Mouse (Mus musculus): Measurements from ENCODE around the gene Fam183b.
"Not testable (repeated sequence)": the region's sequence is repeated elsewhere in the genome, so short reads cannot be mapped to it uniquely, and the experiment has no call there.

The Fam183b gene

GRCm38 (mm10) chr11:58801558-58802228 is at the start of gene Fam183b:
Gene Fam183b (minus strand): TSS chr11:58801960.
- in situ Hi-C loops (cut with MboI; ENCODE audit: low pct_unique_long_range_greater_than_20kb in 1 of 2, low sequenced_read_pairs in 2 of 2, unreplicated experiment in 1 of 2), result no loop called here

- in situ Hi-C loops (cut with MboI; ENCODE audit: low pct_unique_long_range_greater_than_20kb in 1 of 2, low sequenced_read_pairs in 2 of 2, unreplicated experiment in 1 of 2), result no loop called here
Measured at GRCm38 (mm10) chr11:58849731-58850130, 48.0 kb upstream of the Fam183b start.

DNA sequence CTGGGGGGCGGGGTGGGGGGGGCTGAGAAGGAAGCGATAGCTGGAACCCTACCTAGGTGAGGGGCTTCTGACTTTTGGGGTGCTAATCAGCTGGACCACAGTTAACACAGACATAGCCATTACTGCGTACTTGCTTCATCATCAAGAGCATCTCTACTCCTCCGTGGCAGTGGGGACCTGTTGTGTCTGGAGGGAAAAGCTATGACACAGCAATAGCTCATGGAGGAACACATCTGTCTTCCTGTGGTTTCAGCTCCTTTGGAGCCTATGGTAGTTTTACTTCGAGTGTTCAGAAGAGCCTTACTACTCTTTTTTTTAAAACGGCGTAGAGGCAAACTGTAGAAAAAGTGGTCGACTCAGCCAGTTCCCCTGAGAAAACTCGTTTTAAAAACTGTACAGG is 45.9 kb upstream of the Fam183b start:
- in situ Hi-C loops (cut with MboI; ENCODE audit: low pct_unique_long_range_greater_than_20kb in 1 of 2, low sequenced_read_pairs in 2 of 2, unreplicated experiment in 1 of 2), result no loop called here

DNA sequence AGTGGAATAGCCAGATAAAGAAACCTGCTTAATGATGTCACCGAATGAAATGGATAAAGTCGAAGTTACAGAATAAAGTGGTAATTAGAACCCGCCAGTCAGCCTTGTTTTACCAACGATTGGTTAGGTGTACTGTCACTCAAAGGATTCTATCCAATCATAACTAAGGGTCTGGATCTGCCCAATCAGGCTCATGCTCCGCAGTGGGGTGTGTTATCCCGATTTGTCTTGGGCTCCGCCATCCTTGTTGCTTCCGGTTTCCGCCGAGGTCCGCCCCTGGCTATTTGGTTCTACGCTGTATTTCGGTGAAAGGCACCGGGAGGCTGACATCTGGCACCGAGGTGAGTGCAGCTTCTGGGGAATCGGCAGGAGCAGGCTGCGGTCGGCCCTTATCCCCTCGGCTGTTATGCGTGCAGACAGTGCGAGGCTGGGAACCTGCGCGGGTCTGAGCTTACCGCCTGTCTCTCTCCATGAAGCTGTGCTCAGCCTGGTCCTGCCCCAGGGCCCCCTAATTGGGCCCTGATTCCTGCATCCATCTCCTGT is 45.2 kb upstream of the Fam183b start, which contains the start of gene Gm12258:
Gm12258 (plus strand) TSS at position 240 of the 543 bp plus-strand sequence.
- in situ Hi-C loops (cut with MboI; ENCODE audit: low pct_unique_long_range_greater_than_20kb in 1 of 2, low sequenced_read_pairs in 2 of 2, unreplicated experiment in 1 of 2), result no loop called here

GRCm38 (mm10) chr11:58838951-58839350 is 37.2 kb upstream of the Fam183b start, which contains the start of gene Olfr311:
Gene Olfr311 (plus strand): TSS chr11:58839251.
- in situ Hi-C loops (cut with MboI; ENCODE audit: low pct_unique_long_range_greater_than_20kb in 1 of 2, low sequenced_read_pairs in 2 of 2, unreplicated experiment in 1 of 2), result not testable (repeated sequence)

DNA sequence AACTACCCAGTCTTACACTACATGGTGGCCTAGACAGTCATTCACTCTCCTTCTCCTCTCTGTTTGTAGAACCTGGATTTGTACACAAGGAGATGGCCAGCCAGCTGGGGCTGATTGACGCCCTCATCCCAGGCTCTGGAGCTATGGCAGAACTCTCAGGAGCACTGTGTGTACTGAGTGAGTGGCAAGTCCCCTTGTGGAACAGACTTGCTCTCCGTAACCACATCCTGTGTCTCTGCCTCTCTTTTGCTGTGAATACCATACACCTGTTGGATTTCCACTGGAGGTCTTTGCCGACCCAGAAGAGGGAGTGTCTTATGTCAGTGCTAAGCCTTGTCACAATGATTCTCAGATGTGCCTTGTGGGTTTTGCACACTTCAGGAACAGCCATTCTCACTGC is 30.8 kb upstream of the Fam183b start:
- in situ Hi-C loops (cut with MboI; ENCODE audit: low pct_unique_long_range_greater_than_20kb in 1 of 2, low sequenced_read_pairs in 2 of 2, unreplicated experiment in 1 of 2), result not testable (repeated sequence)

DNA sequence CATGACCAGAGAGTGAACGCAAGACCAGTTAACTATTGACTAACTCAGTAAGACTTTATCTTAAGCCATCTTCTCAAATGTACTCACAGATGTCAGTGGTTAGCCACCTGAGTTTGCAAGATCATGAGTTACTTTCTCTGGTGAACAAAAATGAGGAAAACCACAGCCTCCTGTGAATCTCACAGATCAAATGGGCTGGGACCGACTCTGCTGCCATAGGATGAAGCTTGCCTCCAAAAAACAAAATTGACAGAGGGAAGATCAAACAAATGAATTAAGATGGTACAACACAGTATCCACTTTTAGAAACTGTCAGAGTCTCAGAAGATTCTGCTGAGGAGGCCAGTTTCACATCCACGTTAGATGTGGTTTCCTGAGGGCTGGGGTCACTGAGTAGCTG is 28.0 kb upstream of the Fam183b start:
- in situ Hi-C loops (cut with MboI; ENCODE audit: low pct_unique_long_range_greater_than_20kb in 1 of 2, low sequenced_read_pairs in 2 of 2, unreplicated experiment in 1 of 2), result no loop called here

DNA sequence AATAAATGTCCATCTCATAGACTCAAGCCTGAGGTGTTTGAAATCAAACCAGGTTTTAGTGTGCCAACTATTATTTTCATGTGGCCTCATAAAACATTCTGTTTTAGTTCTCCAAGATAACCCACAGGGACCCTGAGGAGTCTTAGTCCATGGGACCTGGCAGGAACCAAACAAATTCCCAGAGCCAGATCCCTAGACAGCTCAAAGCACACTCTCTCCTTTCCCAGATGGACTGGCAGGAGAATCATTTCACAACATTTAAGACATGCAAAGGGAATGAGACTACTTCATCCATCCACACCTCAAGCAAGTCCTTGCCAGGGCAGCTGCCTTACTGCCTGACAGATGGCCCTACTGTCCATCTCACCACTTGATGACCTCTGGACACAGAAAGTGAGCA is 27.2 kb upstream of the Fam183b start, which contains the start of gene Olfr312:
Olfr312 (plus strand) TSS at position 301 of the 400 bp plus-strand sequence.
- in situ Hi-C loops (cut with MboI; ENCODE audit: low pct_unique_long_range_greater_than_20kb in 1 of 2, low sequenced_read_pairs in 2 of 2, unreplicated experiment in 1 of 2), result not testable (repeated sequence)

- in situ Hi-C loops (cut with MboI; ENCODE audit: low pct_unique_long_range_greater_than_20kb in 1 of 2, low sequenced_read_pairs in 2 of 2, unreplicated experiment in 1 of 2), result no loop called here
Measured at GRCm38 (mm10) chr11:58815676-58816075, 13.9 kb upstream of the Fam183b start.

- in situ Hi-C loops (cut with MboI; ENCODE audit: low pct_unique_long_range_greater_than_20kb in 1 of 2, low sequenced_read_pairs in 2 of 2, unreplicated experiment in 1 of 2), result not testable (repeated sequence)
Measured at GRCm38 (mm10) chr11:58814700-58815099, 12.9 kb upstream of the Fam183b start, which contains the start of gene Olfr313. Gene Olfr313 (plus strand): TSS chr11:58815000.

- in situ Hi-C loops (cut with MboI; ENCODE audit: low pct_unique_long_range_greater_than_20kb in 1 of 2, low sequenced_read_pairs in 2 of 2, unreplicated experiment in 1 of 2), result no loop called here
Measured at GRCm38 (mm10) chr11:58812001-58812400, 10.2 kb upstream of the Fam183b start.

DNA sequence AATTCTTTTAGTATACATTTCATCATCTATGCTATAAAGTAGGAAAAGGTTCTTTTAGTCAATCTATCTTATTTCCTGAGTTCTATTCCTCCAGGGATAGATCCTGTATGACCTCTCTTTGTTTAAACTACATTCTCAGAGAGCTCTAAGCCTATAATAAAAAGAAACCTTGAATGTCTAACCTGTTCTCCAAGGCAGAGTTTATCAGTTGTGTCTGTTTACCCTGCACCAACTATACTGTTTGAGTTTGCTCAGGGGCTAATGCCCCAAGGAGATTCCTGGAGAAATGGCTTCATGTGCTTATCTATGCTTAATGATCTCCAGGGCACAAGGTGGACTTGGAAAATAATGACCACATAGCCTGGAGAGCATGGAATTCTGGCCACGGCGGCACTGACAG is 2.6 kb upstream of the Fam183b start:
- in situ Hi-C loops (cut with MboI; ENCODE audit: low pct_unique_long_range_greater_than_20kb in 1 of 2, low sequenced_read_pairs in 2 of 2, unreplicated experiment in 1 of 2), result no loop called here

GRCm38 (mm10) chr11:58803871-58804270 is 2.1 kb upstream of the Fam183b start:
- in situ Hi-C loops (cut with MboI; ENCODE audit: low pct_unique_long_range_greater_than_20kb in 1 of 2, low sequenced_read_pairs in 2 of 2, unreplicated experiment in 1 of 2), result no loop called here

DNA sequence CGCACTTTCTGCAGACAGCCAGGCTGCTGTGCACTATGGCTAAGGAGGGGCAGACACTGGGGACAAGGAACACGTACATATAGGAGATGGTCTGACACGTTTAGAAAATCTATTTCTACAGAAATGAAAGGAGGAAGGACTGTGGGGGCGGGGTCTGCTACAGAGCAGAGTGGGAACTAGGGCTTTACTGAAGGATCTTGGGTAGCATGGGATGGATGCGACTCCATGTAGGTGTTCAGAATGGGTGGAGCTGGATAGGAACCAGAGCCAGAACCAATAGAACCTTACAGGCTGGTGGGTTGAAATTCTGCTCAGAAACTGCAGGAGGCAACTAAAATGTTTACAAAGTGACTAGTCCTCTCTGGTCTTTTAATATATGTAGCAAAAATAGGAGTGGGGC is 2.0 kb downstream of the Fam183b start:
- in situ Hi-C loops (cut with MboI; ENCODE audit: low pct_unique_long_range_greater_than_20kb in 1 of 2, low sequenced_read_pairs in 2 of 2, unreplicated experiment in 1 of 2), result no loop called here

DNA sequence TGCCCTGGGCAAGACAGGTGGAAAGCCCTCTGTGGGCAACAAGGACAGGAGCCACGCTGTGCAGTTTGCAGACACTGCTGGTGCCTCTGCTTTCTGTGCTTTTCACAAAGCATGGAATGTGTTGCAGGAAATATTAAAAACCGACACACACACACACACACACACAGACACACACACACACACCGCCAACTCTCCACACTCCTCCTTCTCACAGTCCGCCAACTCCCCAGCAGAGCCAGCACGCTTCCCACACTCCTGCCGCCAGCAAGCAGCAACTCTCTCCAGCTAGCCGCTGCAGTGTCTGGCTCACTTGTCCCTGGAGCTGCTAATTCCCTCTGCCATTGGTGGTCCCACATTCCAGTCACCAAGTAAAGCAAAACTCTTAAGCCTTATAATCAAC is 4.9 kb downstream of the Fam183b start:
- in situ Hi-C loops (cut with MboI; ENCODE audit: low pct_unique_long_range_greater_than_20kb in 1 of 2, low sequenced_read_pairs in 2 of 2, unreplicated experiment in 1 of 2), result no loop called here

- in situ Hi-C loops (cut with MboI; ENCODE audit: low pct_unique_long_range_greater_than_20kb in 1 of 2, low sequenced_read_pairs in 2 of 2, unreplicated experiment in 1 of 2), result no loop called here
Measured at GRCm38 (mm10) chr11:58795856-58796255, 5.9 kb downstream of the Fam183b start.

DNA sequence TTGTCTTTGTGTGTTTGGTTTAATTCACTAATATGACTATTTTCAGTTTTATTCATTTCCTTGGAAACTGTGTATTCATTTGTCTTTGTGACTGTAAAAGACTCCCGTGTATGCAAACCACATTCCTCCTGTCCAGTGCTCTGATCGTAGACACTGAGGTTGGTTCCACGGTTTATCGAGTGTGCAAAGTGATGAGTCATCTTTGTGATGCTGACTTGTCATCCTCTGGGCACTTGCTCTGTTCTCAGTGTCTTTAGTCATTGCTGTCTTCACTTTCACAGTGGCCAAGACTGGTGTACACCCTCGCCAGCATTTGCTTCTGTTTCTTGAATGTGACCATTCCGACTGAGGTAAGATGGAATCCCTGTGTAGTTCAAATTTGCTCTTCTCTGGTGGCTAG is 11.1 kb downstream of the Fam183b start:
- in situ Hi-C loops (cut with MboI; ENCODE audit: low pct_unique_long_range_greater_than_20kb in 1 of 2, low sequenced_read_pairs in 2 of 2, unreplicated experiment in 1 of 2), result no loop called here

- in situ Hi-C loops (cut with MboI; ENCODE audit: low pct_unique_long_range_greater_than_20kb in 1 of 2, low sequenced_read_pairs in 2 of 2, unreplicated experiment in 1 of 2), result no loop called here
Measured at GRCm38 (mm10) chr11:58790053-58790452, 11.7 kb downstream of the Fam183b start.

GRCm38 (mm10) chr11:58789532-58789931 is 12.2 kb downstream of the Fam183b start:
- in situ Hi-C loops (cut with MboI; ENCODE audit: low pct_unique_long_range_greater_than_20kb in 1 of 2, low sequenced_read_pairs in 2 of 2, unreplicated experiment in 1 of 2), result no loop called here

GRCm38 (mm10) chr11:58788346-58788745 is 13.4 kb downstream of the Fam183b start:
- in situ Hi-C loops (cut with MboI; ENCODE audit: low pct_unique_long_range_greater_than_20kb in 1 of 2, low sequenced_read_pairs in 2 of 2, unreplicated experiment in 1 of 2), result no loop called here
